Mouse (Mus musculus) common myeloid progenitor, adult 5-6 weeks (primary cell): Measurements from ENCODE around the gene Wdfy3. TPM values are rescaled to one million over a fixed set of nuclear protein-coding genes. Genes with fewer than 3 reads are reported as not detected.
"Not testable (repeated sequence)": the region's sequence is repeated elsewhere in the genome, so short reads cannot be mapped to it uniquely, and the experiment has no call there.

Experiments
- ATAC-seq: replicated peaks from 2 replicates; pipeline ENCODE4 v1.8.0; 2016; ENCODE audit warnings: low read depth, mild to moderate bottlenecking, moderate TSS enrichment, inconsistent platforms; ENCODE audit not compliant: poor library complexity, severe bottlenecking
- total RNA-seq: library from RNA; stranded (forward); fragments of 200-1000, 187-1606 nt; gene quantifications from 2 replicates; pipeline ENCODE4 v1.2.3, GENCODE M21; 2017

The Wdfy3 gene
- 9.2 and 13.1 TPM in 2 replicates for total RNA-seq

DNA sequence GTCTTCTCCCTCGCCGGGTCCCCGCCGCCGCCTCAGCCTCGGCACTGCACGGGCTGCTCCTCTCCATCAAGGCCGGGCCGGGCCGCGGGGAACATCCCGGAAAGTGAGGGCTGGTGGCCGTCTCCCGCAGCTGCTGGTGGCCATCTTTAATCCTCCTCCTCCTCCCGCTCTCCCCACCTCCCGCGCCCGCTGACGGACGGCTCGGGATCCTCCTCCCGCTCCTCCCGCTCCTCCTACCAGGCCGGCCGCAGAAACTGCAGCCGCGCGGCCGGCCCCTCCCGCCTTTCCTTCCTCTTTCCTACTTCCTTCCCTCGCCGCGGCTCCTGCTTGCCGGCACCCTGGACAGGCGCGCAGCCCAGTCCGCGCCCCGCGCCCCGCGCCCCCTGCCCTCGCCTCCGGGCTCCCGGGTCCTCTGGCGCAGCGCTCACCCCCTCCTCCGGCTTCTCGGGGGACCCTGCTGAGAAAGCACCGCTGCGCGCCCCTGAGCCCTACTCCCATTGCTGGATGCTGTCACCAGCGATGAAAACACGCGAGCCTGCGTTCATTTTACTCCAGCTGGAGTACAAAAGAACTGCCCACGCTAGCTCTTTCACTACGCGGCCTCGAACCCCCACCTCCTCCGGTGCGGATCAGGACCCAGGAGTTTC is at the start of gene Wdfy3:
Wdfy3 (minus strand) TSS at position 155 of the 647 bp plus-strand sequence.
- ATAC-seq = peak; percentile 90

DNA sequence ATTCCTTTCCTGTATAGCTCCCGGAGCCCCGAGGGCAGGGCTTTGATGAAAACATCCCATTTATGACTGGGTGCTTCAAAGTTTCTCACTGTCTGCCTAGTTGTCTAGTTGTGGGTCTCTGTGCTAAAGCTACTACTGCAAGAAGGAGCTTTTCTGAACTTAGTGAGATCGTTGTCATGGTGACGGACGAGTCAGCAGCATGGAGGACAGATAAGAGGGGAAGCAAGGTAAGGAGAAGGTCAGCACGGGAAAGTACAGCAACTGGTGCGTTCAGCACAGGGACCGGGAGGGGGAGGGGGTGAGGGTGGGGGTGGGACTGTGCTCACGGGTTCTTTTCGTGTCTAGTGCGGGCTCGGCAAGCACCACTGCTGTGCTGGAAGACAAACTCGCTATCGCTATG is 43.3 kb upstream of the Wdfy3 start:
- no peak for ATAC-seq

DNA sequence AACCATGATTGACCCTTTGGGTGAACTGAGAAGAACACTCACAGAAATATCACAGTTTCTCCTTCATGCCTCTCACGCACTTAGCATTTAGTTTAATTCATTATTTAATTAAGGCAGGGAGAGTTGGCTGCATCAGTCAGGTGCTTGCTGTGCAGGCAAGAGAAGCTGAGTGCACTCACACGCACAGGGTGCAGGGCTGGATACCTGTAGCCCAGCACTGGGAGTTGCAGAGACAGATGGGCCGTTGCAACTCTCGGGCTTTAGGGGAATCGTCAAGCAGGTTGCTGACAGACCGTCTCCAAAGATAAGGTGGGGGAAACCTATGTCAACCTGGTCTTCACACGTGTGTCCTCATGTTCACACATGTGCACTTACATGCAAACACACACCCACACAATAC is 42.3 kb upstream of the Wdfy3 start:
- ATAC-seq = no peak

DNA sequence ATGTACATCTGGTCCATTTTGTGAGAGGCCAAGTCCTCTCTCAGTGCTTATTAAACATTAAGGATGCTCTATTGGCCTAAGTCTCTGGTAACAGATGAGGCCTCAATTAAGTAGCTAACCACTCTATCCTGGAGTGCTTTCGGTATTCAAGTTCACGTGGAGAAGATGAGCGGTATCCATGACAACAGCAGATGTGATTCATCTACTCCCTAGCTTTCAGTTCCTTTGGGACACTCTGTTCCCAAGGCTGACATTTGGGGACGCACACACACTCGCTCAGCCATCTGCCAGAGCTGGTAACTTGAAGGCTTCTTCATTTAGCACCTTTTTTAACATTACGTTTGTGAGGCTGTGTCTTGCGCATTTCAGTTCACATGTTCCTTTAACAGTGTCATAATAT is 40.3 kb upstream of the Wdfy3 start:
- no peak for ATAC-seq

DNA sequence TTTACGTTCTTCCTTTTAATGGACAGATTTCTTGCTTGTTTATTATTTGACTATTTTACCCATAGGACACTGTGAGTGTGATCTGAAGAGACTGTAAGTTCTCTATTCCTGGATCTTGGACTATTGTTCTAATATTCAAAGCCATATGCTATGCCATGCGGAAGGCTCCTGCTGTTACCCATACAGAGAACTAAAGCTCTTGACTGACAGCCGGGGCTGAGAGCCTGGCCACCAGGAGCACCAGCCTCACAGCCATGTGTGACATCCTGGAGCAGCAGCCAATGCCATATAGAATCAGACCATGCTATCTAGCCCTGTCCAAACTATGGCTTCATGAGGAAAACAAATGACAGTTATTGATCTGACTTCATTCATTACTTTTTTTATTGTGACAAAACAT is 36.2 kb upstream of the Wdfy3 start:
- ATAC-seq = no peak

DNA sequence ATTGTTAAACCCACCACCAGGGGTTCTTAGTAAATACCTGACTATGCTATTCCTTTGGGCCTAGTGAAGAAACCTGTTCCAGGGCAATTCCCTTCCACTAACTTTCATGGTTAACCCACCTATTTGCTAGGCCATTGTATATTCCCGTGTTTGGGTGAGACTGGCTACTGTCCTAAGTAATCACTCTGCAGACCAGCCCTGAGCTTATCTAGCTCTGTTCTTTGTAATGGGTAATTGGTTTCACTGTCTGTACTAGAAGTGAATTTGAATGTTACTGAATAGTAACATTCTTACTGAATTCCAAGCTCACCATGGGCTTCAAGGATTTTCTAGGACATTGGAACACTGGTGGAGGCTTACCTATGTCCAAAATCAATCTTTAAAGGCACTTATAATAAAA is 32.1 kb upstream of the Wdfy3 start:
- not testable (repeated sequence) for ATAC-seq

DNA sequence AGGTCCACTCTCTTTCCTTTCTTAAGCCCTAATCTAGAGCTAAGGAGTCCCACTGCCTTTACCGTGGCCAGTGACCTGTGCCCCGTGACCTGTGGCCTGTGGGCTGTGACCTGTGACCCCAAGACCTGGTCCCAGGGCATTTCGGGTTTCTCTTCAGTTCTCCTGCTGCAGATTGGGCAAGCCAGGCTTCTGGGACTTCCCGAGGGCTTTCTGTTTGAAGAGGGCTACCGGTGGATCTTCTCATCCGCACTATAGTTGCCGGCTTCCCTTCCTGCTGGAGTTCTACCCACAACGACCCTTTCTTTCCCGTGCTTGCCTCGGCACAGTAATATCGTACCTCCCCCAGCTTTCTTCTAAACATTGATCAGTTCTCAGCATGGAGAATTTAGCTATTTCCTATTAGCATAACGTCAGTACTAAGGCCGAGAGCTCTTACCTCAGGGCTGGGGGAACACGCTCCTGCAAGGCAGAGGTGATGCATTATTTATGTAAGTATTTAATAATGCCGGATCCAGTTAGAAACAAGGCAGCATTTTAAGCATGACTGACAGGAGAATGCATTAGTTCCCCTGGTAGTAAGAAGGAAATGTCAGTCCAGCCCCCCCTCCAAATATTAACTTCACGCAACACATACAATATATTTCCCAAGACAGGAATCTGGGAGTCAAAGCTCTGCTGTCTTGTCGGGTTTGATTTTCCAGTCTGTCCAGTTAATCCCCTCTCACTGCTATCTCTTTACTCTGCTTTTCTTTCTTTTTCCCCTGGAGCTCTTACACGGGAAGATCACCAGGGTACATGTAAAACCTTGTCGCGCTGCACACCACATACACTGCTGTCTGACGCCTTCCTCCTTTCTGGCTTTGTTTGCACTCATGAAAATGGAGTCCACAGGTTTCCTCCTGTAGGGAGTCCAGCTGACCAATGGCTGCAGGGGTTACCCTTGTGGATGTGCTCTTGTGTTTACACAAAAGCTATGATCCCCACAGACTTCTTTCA is 30.8 kb upstream of the Wdfy3 start:
- no peak for ATAC-seq

DNA sequence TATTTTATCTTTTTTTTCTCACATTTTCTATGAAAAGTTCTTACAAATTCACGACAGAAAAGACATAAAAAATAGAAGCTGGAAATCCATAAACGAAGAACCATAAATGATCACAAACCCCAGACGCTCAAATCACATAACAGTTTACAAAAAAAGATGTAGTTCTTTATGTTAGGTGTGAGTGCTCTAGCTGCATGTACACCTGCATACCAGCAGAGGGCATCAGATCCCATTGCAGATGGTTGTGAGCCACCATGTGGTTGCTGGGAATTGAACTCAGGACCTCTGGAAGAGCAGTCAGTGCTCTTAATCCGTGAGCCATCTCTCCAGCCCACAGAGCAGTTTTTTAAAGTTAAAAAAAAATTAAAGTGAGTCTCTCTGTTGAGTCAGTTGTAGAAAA is 25.9 kb upstream of the Wdfy3 start:
- no peak for ATAC-seq

DNA sequence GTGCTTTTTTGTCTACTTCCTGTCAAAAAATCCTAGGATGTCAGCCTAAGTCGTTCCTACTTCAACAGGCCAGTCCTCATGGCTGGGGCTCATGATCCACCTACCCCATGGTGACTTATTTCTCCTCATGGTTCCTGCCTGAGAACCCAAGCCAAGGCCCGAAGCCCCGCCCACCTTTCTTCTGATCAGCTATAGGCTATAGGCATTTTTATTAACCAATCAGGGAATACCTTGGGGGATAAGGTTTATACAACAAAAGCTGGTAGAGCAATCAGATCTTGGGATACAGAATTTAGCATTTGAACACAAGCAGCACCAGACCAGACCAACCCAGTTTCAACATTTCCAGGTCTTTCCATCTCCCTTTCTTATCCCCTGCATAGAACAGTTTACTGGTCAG is 21.0 kb upstream of the Wdfy3 start:
- no peak for ATAC-seq

DNA sequence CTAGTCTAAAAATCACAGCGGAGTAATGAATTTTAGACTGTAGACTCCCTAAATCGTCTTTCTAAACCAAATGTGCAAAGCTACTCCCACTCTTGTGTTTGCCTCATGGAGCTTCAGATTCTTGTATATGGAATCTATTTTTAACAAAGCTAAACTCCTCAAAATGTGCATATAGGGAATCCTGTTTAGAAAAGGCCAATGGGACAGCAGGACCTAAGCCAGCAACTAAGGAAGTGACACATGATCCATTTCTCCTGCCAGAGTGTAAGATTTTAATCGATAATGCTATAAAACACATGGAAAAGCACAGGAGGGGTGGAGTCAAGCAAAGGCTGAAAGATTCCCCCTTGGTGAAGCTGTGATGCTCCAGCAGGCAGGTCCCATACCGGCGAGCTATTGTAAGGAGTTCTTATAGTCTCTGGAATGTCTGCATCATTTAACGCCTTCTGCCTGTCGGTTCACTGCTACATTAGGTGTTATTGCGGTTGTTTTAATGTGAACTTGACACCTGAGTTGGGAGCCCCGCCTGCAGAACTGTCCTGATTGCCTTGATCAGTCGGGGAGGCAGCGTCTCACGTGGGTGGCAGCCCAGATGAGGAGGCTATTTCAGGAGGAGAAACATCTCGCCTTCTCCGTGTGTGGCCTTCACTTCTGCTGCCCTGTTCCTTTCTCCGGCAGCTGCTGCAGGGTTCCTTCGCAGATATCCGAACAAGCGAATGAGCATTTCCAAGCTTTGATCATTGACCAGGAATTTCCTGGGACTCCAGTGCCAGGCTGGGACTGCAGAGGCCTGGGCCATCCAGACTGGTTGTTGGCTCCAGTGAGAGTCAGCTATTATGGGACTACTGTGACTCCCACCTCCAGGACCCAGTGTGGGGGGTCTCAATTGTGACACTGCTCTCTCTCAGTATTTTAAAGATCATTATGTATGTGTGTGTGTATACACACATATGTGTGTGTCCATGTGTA is 15.3 kb upstream of the Wdfy3 start:
- no peak for ATAC-seq

DNA sequence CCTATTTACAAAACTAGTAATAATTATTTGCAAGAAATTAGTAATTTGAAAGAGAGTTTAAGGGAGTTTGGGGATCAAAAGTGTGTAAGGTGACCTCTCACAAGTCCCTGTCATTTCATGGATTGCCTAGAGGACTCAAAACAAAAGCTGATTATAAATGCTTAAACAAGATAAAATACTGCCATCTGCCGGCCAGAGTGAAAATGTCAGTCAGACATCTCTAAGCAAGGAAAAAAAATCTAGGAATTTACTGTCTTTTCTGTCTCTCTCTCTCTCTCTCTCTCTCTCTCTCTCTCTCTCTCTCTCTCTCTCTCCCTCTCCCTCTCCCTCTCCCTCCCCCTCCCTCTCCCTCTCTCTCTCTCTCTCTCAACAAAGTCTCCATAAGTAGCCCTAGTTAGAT is 4.4 kb upstream of the Wdfy3 start:
- ATAC-seq = no peak

DNA sequence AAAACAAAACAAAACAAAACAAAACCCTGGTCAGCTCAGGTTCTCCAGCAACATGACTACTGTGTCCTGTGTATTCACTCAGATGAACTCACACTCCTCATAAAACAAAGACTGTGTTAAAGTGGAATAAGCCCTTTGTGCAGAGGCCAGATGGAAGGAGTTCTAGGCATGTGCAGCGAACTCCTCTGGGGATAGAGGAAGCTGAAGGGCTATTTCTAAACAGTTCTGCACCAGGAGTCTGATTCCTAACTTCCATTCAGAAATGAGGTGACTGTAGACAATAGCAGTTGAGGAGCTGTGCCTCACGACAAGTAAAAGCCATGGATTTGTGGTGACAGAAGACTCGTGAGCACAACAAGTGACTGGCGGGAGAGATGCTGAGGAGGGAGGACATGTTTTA is 2.3 kb upstream of the Wdfy3 start:
- ATAC-seq = no peak

DNA sequence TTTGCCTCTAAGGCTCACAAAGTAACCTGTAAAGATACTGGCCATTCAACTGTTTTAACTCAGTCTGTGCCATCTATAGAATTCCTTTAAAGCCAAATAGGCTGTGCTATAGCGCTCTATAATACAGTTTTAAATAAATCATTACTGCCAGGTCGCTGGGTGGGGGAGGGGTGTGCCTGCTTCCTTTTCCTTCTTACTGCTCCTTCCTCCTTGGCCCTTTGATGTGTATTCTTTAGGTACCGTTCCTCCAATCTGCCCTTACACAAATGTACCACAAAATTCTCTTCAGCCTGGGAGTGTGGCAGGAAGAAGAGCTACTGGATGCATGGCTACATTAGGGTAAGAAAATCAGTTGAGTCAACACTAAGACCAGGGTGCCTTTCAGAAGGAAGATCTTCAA is 1.5 kb upstream of the Wdfy3 start:
- no peak for ATAC-seq

DNA sequence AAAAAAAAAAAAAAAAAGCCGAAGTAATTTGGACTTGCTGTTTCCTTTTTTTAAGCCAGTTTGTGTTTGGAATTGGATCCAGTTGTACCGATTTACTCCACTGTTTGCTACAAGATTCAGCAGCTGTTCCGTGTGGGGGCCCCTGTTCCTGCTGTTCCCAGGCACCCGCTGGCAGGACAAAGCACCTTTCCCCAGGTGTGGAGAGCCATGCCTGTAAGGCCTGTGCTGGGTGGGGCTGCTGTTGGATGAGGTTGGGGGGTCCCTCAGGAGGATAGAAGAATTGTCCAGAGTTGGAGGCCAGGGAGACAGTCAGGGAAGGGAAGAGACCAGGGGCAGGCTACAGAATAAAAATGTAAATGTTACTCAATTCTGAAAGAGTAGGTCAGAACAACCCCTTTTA is 1.1 kb upstream of the Wdfy3 start:
- ATAC-seq = no peak

DNA sequence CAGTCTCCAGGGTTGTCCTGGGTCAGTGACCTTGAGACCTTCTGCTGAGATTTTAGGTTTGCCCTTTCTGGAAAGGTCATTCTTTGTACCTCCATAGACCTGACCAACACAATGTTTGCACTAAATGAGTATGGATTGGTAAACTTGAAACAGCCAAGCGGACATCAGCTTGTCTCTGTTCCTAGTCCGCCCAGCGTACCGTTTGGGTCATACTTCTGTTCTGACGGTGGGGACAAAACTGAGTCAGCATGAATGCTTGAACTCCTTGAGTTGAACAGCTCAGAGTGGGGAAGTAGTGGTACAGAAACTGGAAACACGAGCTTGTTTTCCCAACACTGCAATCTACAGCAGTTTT is 670 bp upstream of the Wdfy3 start:
- peak; percentile 37 for ATAC-seq

DNA sequence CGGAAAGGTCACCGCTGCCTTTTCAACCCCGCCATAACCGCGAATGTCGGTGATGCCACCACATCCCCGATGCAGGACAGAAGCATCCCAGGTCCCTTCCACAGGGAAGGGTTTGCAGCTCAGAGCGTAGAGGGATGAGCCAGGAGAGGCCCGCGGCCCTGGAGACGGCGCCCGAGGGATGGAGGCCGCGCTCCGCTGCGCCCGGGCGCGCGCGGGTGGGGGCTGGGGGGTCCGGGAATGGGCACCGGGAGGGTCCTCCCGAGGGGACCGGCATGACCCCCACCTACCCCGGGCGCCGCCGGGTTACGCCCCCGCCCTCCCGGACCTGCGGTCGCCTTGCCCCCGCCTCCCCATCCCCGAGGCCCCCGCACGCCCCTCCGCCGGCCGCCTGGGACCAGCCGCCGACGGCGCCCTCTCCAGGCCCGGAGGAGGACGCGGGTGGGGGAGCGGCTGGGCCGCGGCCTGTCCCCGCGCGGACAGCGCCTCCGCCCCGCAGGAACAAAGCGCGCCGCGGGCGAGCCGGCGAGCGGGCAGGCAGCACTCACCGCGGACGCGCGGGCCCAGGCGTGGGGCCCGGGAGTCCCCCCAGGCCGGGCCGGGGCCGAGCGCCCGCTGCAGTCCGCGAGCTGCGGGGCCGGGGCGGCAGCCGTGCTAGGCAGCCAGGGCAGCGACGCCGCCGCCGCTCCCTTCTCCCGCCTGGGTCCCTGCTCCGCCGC is 512 bp downstream of the Wdfy3 start:
- 0 out of 2 replicates have a peak, but pooled peaks have one; percentile 10 for ATAC-seq

DNA sequence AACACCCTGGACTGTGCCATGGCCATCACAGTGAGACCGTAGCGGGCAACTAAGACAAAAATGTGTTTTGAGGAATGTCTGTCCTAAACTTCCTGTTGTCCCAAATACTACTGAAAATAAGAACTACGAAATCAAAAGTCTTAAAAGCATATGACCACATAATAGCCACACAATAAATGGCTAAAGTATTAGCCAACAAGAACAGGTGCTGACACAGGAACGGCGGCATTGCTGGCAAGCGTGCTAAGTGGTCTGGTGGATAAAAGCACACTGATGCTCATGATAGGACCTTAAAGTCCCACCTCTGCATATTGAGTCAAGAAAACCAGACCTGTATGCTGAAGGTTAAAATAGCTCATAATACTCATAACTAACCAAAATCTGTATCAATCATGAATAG is 3.3 kb downstream of the Wdfy3 start:
- ATAC-seq = no peak

DNA sequence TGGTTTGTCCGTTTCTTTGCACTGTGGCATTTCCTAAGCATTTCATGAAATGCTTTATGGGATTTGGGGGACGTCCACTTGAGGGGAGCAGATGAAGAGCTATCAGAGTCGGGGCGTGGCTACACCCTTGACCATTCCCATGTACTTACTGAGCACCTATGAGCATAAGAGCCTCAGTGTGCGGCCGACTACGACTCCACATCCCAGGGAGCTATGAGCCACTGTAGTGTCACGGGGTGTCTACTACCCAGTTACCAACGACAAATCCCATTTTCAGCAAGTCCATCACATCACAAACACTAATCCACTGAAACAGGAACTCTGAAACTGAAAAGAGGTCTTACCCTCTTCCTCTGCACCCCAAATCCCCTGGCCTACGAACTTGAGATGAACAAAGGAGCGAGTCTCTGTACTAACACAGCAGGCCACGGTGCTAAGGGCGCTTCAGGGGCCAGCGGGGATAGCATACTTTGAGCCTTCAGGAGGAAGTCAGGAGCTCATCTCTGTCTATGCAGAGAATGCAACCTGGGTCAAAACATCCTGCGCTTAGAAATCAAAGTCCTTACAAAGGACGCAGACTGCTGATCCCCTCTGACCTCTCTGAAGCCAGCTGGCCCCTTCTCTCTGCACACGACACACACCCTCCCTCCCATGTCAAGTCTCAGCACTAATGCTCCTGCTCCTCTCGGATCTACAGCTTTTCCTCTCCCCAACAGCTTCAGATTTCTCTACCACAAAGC is 6.5 kb downstream of the Wdfy3 start:
- ATAC-seq = no peak

DNA sequence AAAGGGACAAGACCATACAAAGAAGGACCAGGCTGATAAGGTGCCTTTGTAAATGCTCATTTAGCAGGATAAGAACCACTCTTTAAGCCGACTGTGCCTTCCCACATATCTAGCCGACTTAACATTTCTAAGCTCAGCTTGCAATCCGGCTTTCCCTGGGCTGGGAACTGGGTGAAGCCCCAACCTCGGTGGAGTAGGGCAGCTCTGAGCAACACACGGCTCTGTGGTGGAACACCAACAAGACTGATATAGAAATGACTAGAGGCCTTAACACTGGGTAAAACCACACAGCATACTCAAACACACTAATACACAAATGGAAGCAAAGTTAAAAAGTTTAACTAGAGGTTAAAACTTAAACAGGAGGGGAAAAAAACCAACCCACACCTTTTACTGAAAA is 7.9 kb downstream of the Wdfy3 start:
- ATAC-seq = no peak
